Mouse (Mus musculus) heart, embryonic 11.5 days (tissue): ENCODE data around the gene Agtr1a. TPM values are rescaled to one million over a fixed set of nuclear protein-coding genes. Genes with fewer than 3 reads are reported as not detected.
A peak's percentile ranks its signal among the peaks of the same experiment; 100 is the strongest.

Source experiments
- ATAC-seq: fragments of 200-750 bp; cut with Nextera tagmentation; replicated peaks from 2 replicates; pipeline ENCODE4 v1.8.0; 2017; ENCODE audit warnings: moderate library complexity; ENCODE audit not compliant: insufficient number of reproducible peaks, low FRiP score, low TSS enrichment
- H3K27ac ChIP-seq: fragments of 300-500 bp; sonication (generic); 2 replicates; pipeline ENCODE4 v1.5.1; 2014; ENCODE audit warnings: mild to moderate bottlenecking, low read depth, low read length
- H3K27me3 ChIP-seq: fragments of 300-500 bp; sonication (generic); 2 replicates; pipeline ENCODE4 v1.6.1; 2014; ENCODE audit warnings: mild to moderate bottlenecking, low read length, mixed read lengths; ENCODE audit not compliant: control insufficient read depth, insufficient read depth
- H3K36me3 ChIP-seq: fragments of 300-500 bp; sonication (generic); 2 replicates; pipeline ENCODE4 v1.6.1; 2014; ENCODE audit warnings: mild to moderate bottlenecking, low read length, moderate library complexity, mixed read lengths; ENCODE audit not compliant: control insufficient read depth, insufficient read depth
- H3K4me1 ChIP-seq: fragments of 300-500 bp; sonication (generic); 2 replicates; pipeline ENCODE4 v1.6.1; 2014; ENCODE audit warnings: low read length; ENCODE audit not compliant: control insufficient read depth, insufficient read depth
- H3K4me2 ChIP-seq: fragments of 300-500 bp; sonication (generic); 2 replicates; pipeline ENCODE4 v1.6.1; 2014; ENCODE audit warnings: mild to moderate bottlenecking, moderate library complexity
- H3K4me3 ChIP-seq: fragments of 300-500 bp; sonication (generic); 2 replicates; pipeline ENCODE4 v1.5.1; 2014; ENCODE audit warnings: low read depth, low read length
- H3K9ac ChIP-seq: fragments of 300-500 bp; sonication (generic); 2 replicates; pipeline ENCODE4 v1.6.1; 2014; ENCODE audit warnings: mild to moderate bottlenecking, low read depth, low read length, moderate library complexity
- H3K9me3 ChIP-seq: fragments of 300-500 bp; sonication (generic); replicated peaks from 2 replicates; pipeline ENCODE4 v1.6.1; 2016; ENCODE audit warnings: low read length; ENCODE audit not compliant: control insufficient read depth
- WGBS: fragments of 180-500 bp; shearing (Covaris S2); extraction: QIAGEN DNeasy Blood & Tissue Kit; methylation state at CpG from one replicate; pipeline ENCODE4 v1.1.7; 2014; ENCODE audit not compliant: insufficient replicate concordance; 5-methylcytosine and 5-hydroxymethylcytosine counted together
- polyA plus RNA-seq: library from polyadenylated mRNA; unstranded; fragments of >200 nt; fragmentation: Nextera tagmentation; extraction: Ambion mirVana; gene quantifications from 2 replicates; pipeline ENCODE4 v1.2.1, GENCODE M21; 2014

The Agtr1a gene
- polyA plus RNA-seq, 1 experiment from 2014 or later = 7.8 TPM

DNA sequence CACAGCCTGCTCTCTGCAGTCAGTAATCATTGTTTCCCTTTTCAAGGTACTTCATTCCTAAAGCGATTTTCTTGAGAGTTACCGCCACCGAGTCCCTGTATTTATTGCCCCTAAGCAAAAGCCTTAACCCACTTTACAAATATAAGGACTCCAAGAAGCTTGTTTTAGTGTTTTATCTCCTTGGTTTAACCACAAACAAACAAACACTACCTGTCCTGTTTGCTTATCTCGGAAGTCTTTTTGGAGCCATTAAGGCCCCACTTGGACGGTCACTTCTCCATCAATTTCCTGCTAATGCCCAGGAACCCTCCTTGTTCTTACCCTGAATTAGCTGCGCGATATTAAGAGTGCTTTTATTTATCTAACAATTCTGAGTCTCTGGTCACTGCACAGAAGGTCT lies 1.4 kb downstream of the Agtr1a start:
- no peaks in the 10 kb centered on the region for H3K36me3 ChIP-seq
- no peak overlapping the region for H3K9ac ChIP-seq
- no peaks in the 10 kb centered on the region for H3K9me3 ChIP-seq
- WGBS = 62% methylated on average over 7 of the region's 7 CpGs
- no peak for ATAC-seq
- H3K4me1 ChIP-seq = 0 out of 2 replicates have a peak, but pooled peaks cover 3% of the 10 kb centered on the region
- no peak overlapping the region for H3K4me3 ChIP-seq
- no peak overlapping the region for H3K27ac ChIP-seq
- H3K27me3 ChIP-seq = no peaks in the 10 kb centered on the region
- no peak overlapping the region; the same call in 1 of the 2 replicates for H3K4me2 ChIP-seq

DNA sequence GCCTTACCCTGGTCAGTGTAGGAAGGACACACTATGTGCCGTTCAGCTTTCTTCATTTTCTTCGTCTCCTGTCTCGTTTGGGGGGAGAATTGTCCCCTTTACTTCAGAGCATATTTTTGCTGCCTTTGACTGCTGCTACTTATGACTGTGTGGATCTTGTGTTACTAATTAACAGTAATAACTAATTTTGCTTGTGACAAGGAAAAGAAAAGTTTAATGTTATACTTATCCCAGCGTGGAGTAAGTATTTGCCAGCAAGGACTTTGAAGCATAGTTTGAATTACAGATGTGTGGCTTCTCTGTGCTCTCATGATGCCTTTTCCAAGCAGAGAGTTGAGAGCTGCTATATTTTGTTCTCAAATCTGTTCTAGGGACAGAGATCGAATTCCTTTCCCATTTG lies 2.3 kb downstream of the Agtr1a start:
- 84% methylated on average over 5 of the region's 5 CpGs for WGBS
- H3K9me3 ChIP-seq = no peaks in the 10 kb centered on the region

DNA sequence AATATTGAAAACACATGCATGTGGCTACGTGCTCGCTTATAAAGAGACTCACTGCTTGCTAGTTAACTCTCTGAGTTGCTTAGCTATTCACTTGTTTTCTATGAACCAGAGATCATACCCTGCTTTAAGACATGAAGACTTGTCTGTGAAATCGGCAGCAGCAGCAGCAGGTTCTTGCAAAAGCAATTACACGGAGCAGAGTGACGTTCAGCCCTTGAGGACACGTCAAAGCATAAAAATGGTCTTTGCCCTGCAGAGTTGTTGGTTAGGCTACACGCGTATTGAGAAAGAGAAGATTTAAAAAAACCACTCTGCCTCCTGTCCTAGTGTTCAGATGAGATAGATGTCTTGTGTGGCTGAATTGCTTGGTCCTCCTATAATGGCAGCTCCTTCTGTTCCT lies 3.7 kb downstream of the Agtr1a start:
- Histone ChIP-seq H3K9me3 (no peaks in the 10 kb centered on the region), H3K4me1 (0 out of 2 replicates have a peak, but pooled peaks cover 6% of the 10 kb centered on the region), H3K27me3 (no peaks in the 10 kb centered on the region), H3K4me2 (no peak overlapping the region), H3K27ac (no peak overlapping the region), H3K4me3 (no peak overlapping the region), H3K9ac (no peak overlapping the region), H3K36me3 (no peaks in the 10 kb centered on the region)
- 86% methylated on average over 8 of the region's 8 CpGs for whole genome bisulfite sequencing
- ATAC-seq = no peak

More for the DNA sequence above, 2.3 kb downstream of the Agtr1a start:
- no peak for ATAC-seq
- Histone ChIP-seq H3K27me3 (no peaks in the 10 kb centered on the region), H3K4me1 (0 out of 2 replicates have a peak, but pooled peaks cover 6% of the 10 kb centered on the region), H3K36me3 (no peaks in the 10 kb centered on the region), H3K9ac (no peak overlapping the region), H3K27ac (no peak overlapping the region), H3K4me2 (no peak overlapping the region), H3K4me3 (no peak overlapping the region)

DNA sequence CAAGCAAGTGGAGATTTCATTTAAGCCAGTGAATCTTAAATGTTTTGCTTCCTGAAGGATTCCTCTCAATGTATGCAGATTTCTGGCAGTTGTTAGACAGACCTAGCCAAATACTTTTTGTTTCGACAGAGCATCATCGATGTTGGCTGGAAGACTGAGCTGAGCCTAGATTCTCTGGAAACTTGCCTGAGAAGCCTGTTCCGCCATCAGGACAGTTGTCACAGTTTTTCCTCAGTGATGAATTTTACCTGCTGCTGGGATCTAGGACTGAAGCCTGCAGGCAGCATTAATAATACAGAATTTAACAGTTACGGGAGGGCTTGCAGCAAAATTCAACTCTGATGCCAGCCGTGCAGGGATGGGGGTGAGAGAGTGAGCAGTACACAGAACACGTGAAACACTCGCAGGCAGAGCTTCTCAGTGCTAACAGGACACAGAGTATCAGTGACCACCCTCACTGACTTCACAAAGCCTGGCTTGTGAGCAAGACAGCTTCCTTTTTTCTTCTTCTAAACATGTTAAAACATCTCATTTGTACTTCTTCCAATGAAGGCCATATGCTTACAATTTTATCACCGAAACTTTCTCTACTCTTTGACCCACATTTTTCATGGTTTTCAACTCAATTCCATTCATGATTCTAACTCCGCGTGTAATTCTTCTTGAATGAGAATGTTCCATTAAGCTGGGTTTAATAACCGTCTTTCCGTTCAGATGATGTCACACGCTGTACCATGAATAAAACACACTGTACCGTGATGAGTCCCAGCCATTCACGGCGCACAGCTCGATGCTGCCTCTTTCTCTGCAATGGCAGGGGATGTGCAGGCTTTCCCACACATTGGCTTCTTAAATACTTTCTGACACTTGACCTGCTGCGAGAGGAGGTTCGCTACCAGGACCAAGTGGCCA lies 6.0 kb downstream of the Agtr1a start:
- ATAC-seq = no peak
- Histone ChIP-seq H3K4me1 (0 out of 2 replicates have a peak, but pooled peaks cover 3% of the 10 kb centered on the region), H3K4me3 (no peak overlapping the region), H3K27ac (no peak overlapping the region), H3K4me2 (no peak overlapping the region), H3K36me3 (no peaks in the 10 kb centered on the region), H3K9ac (no peak overlapping the region), H3K27me3 (no peaks in the 10 kb centered on the region), H3K9me3 (no peaks in the 10 kb centered on the region)
- WGBS = 84% methylated on average over 19 of the region's 19 CpGs

DNA sequence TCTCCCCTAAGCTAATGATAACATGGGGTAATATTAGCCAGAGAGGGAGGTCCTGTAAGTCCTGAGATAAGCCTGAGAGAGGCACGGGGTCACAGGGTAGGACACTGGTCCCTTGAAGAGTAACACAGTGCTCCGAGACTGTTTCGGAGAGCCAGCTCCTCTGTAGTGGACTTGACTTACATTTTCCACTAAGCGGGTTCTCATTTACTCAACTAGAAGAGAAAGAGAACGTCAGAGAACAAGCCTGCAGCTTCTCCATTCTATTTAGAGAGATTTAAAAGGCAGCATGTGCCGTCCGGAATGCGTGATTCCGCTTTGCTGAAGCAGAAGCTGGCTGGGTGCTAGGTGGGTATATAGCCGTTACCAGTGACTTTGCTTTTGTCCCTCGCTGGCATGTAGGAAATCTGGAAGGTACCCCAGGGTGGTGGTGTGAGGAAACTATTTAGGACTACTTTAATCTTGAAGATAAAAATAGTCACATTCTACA lies 9.2 kb downstream of the Agtr1a start:
- 0 out of 2 replicates have a peak, but pooled peaks have one; percentile 55 for ATAC-seq
- Histone ChIP-seq H3K36me3 (no peaks in the 10 kb centered on the region), H3K9me3 (no peaks in the 10 kb centered on the region), H3K27ac (peak overlapping the region; percentile 81), H3K4me2 (peak overlapping the region; percentile 54), H3K9ac (peak overlapping the region; percentile 24; the same call in 1 of the 2 replicates), H3K27me3 (no peaks in the 10 kb centered on the region), H3K4me1 (0 out of 2 replicates have a peak, but pooled peaks cover 3% of the 10 kb centered on the region), H3K4me3 (peak overlapping the region; percentile 24)
- 46% methylated on average over 11 of the region's 11 CpGs for WGBS

DNA sequence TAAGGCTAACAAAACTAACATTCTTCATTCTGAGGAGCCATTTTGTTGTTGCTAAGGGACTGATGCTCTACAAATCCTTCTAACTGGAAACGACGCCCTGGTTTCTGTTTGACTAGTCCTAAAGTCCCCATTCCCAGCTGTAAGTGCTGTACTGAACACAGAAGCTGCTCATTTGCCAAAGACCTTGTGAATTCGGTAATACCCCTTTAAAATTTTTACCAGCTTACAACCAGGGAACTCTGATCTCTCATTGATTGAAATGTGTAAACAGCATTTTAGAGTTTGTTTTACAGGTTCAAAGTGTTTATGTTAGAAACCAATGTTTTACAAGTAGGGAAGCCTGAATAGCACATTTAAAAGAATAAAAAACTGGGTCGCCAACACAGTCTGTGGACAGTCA lies 10.6 kb downstream of the Agtr1a start:
- WGBS = 82% methylated on average over 4 of the region's 4 CpGs
- no peaks in the 10 kb centered on the region for H3K36me3 ChIP-seq
- H3K4me2 ChIP-seq = no peak overlapping the region
- no peak overlapping the region for H3K27ac ChIP-seq
- H3K9ac ChIP-seq = no peak overlapping the region
- H3K4me3 ChIP-seq = no peak overlapping the region
- no peaks in the 10 kb centered on the region; the same call in 1 of the 2 replicates for H3K27me3 ChIP-seq
- no peak for ATAC-seq
- H3K4me1 ChIP-seq = 0 out of 2 replicates have a peak, but pooled peaks cover 3% of the 10 kb centered on the region
- no peaks in the 10 kb centered on the region for H3K9me3 ChIP-seq

DNA sequence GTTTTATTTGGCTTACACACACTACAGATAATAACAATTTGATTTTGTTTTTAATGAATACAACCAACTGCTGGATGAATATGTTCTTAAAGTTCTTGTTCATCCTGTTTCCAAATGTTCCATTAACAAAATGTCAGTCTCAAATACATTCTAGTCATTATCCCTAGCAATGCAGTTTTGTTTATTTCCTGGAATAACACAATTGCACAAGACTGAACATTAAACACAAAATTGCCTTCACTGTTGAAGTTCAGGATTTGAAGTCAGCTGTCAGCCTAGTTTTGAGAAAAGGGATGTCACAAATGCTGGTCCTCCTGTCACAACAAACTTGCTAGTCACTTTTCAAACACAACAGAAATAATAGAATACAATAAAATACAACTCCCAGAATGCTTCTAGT lies 12.1 kb downstream of the Agtr1a start:
- Histone ChIP-seq H3K9me3 (no peaks in the 10 kb centered on the region), H3K27ac (no peak overlapping the region), H3K27me3 (no peaks in the 10 kb centered on the region; the same call in 1 of the 2 replicates), H3K36me3 (no peaks in the 10 kb centered on the region), H3K4me3 (no peak overlapping the region), H3K9ac (no peak overlapping the region), H3K4me2 (no peak overlapping the region), H3K4me1 (0 out of 2 replicates have a peak, but pooled peaks cover under 1% of the 10 kb centered on the region)
- no peak for ATAC-seq

DNA sequence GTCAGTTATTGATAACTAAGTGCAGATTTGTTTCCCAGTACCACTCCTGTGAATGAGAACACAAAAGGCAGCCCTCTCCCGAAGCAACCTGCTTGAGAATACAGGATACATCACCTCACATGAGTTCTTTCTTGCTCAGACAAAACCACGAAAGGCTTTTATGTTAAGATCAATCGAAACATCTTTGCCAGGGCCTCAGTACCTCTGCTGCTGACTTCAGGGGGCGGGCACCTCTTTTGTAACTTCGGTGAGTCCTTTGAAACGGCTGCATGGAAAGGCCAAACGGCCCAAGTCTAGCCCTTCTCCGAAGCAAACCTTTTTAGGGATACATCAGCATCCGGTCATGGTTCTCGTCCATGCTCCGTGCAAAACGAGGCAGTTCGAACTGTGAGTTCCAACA lies 15.7 kb downstream of the Agtr1a start:
- H3K9ac ChIP-seq = no peak overlapping the region
- no peaks in the 10 kb centered on the region for H3K9me3 ChIP-seq
- no peaks in the 10 kb centered on the region; the same call in 1 of the 2 replicates for H3K27me3 ChIP-seq
- H3K36me3 ChIP-seq = no peaks in the 10 kb centered on the region
- no peak overlapping the region for H3K4me3 ChIP-seq
- WGBS = 74% methylated on average over 13 of the region's 13 CpGs
- no peak overlapping the region for H3K27ac ChIP-seq
- H3K4me2 ChIP-seq = no peak overlapping the region
- no peak for ATAC-seq
- H3K4me1 ChIP-seq = no peaks in the 10 kb centered on the region
